Mouse (Mus musculus) small intestine, adult 2 months (tissue): ENCODE measurements at regions not wholly inside any gene's neighbourhood (a gene's known extent, or its start where the extent isn't known, plus 50 kb on each side); places are given as distances from the start of the nearest gene placed in this dataset.

Experiments used
- CTCF ChIP-seq: fragments of 200-500 bp; IDR thresholded peaks from 2 replicates; pipeline ENCODE4 v1.5.1; 2012; ENCODE audit warnings: low read depth, mild to moderate bottlenecking, control low read depth, inconsistent platforms, low read length, moderate library complexity, mixed read lengths; ENCODE audit not compliant: insufficient replicate concordance, insufficient read length; ENCODE audit errors: extremely low read depth
- POLR2A ChIP-seq: fragments of 200-500 bp; IDR thresholded peaks from 2 replicates; pipeline ENCODE4 v1.6.1; 2012; ENCODE audit warnings: low read depth, mild to moderate bottlenecking, control low read depth, inconsistent platforms, low read length, moderate library complexity

GRCm38 (mm10) chr2:48350206-48350605 is 463.7 kb upstream of the Acvr2a start:
- TF ChIP-seq CTCF: no peak
- no peak for TF ChIP-seq POLR2A
